ENCODE assay signal across 9 mouse cellular contexts in genomic region chr11:97450305-97450922, GRCm38 (mm10). TPM values are rescaled to one million over a fixed set of nuclear protein-coding genes. Genes with fewer than 3 reads are reported as not detected.
DNase-seq lines count a peak whose midpoint lies in the region; ATAC-seq and TF ChIP-seq lines count a peak whose summit lies in the region.
"Had no signal": no experiment of that assay in that cellular context is flagged by ENCODE, and none has a peak within 500 bp of the region (broad histone marks: within the 10 kb centered on the region; RNA-seq: fewer than 3 reads in every experiment).

No protein-coding gene starts in this region.

- H3K4me2 ChIP-seq in forebrain, embryonic 14.5 days (ENCODE audit: low read length): peak overlapping the region; percentile 61
- H3K4me2 ChIP-seq in hindbrain, postnatal 0 days (ENCODE audit: low read depth, low read length): peak overlapping the region; percentile 73
- peak overlapping the region; percentile 58 for H3K4me2 ChIP-seq in midbrain, embryonic 11.5 days

- intact Hi-C loops in left cerebral cortex, adult 2 months (cut with DNase I): loop anchor here (2.0 kb wide), 1 partner anchor 16 kb away; no protein-coding TSS in a partner anchor
- intact Hi-C loops in left cerebral cortex, postnatal 14 days (cut with DNase I): loop anchor here (5.0 kb wide), 1 partner anchor 43 kb away; no protein-coding TSS in a partner anchor

- H3K36me3 ChIP-seq in forebrain, embryonic 14.5 days (ENCODE audit: control insufficient read depth, insufficient read depth, low read length): peaks cover 12% of the 10 kb centered on the region; the same call in 1 of the 2 replicates
- H3K36me3 ChIP-seq in hindbrain, postnatal 0 days (ENCODE audit: insufficient read depth, low read length): peaks cover 31% of the 10 kb centered on the region
- no peaks in the 10 kb centered on the region for H3K36me3 ChIP-seq in midbrain, embryonic 11.5 days (ENCODE audit: control insufficient read depth, insufficient read depth, low read length)

- WGBS in forebrain, embryonic 14.5 days: 18% methylated on average over 10 of the region's 10 CpGs
- WGBS in hindbrain, postnatal 0 days: 14% methylated on average over 10 of the region's 10 CpGs
- 32% methylated on average over 10 of the region's 10 CpGs for WGBS in midbrain, embryonic 11.5 days

- peak overlapping the region; percentile 97 for H3K27ac ChIP-seq in left cerebral cortex, adult 2 months
- H3K27ac ChIP-seq in forebrain, embryonic 14.5 days (ENCODE audit: low read depth, low read length): peak overlapping the region; percentile 60
- peak overlapping the region; percentile 28 for H3K27ac ChIP-seq in hindbrain, postnatal 0 days
- H3K27ac ChIP-seq in midbrain, embryonic 11.5 days (ENCODE audit: low read depth, low read length): no peak overlapping the region

- peak; percentile 56 for ATAC-seq in forebrain, embryonic 14.5 days
- ATAC-seq in hindbrain, postnatal 0 days: peak; percentile 46
- peak; percentile 35 for ATAC-seq in midbrain, embryonic 11.5 days (ENCODE audit: low FRiP score)

- H3K4me1 ChIP-seq in forebrain, embryonic 14.5 days (ENCODE audit: control insufficient read depth, insufficient read depth, low read length): peaks cover 21% of the 10 kb centered on the region
- H3K4me1 ChIP-seq in hindbrain, postnatal 0 days (ENCODE audit: insufficient read depth, low read length): peaks cover 18% of the 10 kb centered on the region
- H3K4me1 ChIP-seq in midbrain, embryonic 11.5 days (ENCODE audit: control insufficient read depth, insufficient read depth, low read length): peaks cover 14% of the 10 kb centered on the region

- peak overlapping the region; percentile 83 for H3K4me3 ChIP-seq in left cerebral cortex, adult 2 months
- H3K4me3 ChIP-seq in forebrain, embryonic 14.5 days (ENCODE audit: low read depth, low read length): peak overlapping the region; percentile 48
- peak overlapping the region; percentile 51 for H3K4me3 ChIP-seq in hindbrain, postnatal 0 days (ENCODE audit: low read length)
- peak overlapping the region; percentile 40 for H3K4me3 ChIP-seq in midbrain, embryonic 11.5 days (ENCODE audit: low read depth, low read length)

- peak in 1 of 2 experiments; percentile 61 for DNase-seq in left cerebral cortex, adult 2 months (ENCODE audit: extremely low spot score in 1 of 2, low spot score in 2 of 2)
- no peak for DNase-seq in left cerebral cortex, postnatal 14 days (ENCODE audit: low spot score in 2 of 2)
- DNase-seq in adrenal gland, postnatal 25 days: peak; percentile 68
- no peak for DNase-seq in forebrain, embryonic 14.5 days (ENCODE audit: low spot score)
- peak; percentile 31 for DNase-seq in hindbrain, postnatal 0 days (ENCODE audit: low spot score)
- DNase-seq in midbrain, embryonic 11.5 days (ENCODE audit: low spot score, missing footprints): no peak
- DNase-seq in spleen, adult 12 weeks (ENCODE audit: low spot score): no peak
- no peak for DNase-seq in layer of hippocampus, postnatal 25 days (ENCODE audit: extremely low spot score in 1 of 2, low spot score in 1 of 2)

- no peaks in the 10 kb centered on the region for H3K9me3 ChIP-seq in forebrain, embryonic 14.5 days (replicated peaks; ENCODE audit: control insufficient read depth, low read length)
- no peaks in the 10 kb centered on the region for H3K9me3 ChIP-seq in hindbrain, postnatal 0 days (ENCODE audit: low read length)
- no peaks in the 10 kb centered on the region for H3K9me3 ChIP-seq in midbrain, embryonic 11.5 days (ENCODE audit: control insufficient read depth, low read length)
- H3K9me3 ChIP-seq: megakaryocyte, embryonic 14.5 days had no signal

- TF ChIP-seq CTCF in left cerebral cortex, adult 2 months (IDR thresholded peaks at IDR 0.05): no peak
- no peak for TF ChIP-seq CTCF in hindbrain, postnatal 0 days (IDR thresholded peaks at IDR 0.05; ENCODE audit: low read depth)

- peak overlapping the region; percentile 73 for H3K9ac ChIP-seq in forebrain, embryonic 14.5 days (ENCODE audit: low read length)
- peak overlapping the region; percentile 70 for H3K9ac ChIP-seq in hindbrain, postnatal 0 days (replicated peaks; ENCODE audit: low read length)
- H3K9ac ChIP-seq in midbrain, embryonic 11.5 days (ENCODE audit: low read length): peak overlapping the region; percentile 67

- no peaks in the 10 kb centered on the region for H3K27me3 ChIP-seq in forebrain, embryonic 14.5 days (replicated peaks; ENCODE audit: control insufficient read depth, insufficient read depth, low read length)
- no peaks in the 10 kb centered on the region for H3K27me3 ChIP-seq in hindbrain, postnatal 0 days (ENCODE audit: insufficient read depth, low read length)
- H3K27me3 ChIP-seq in midbrain, embryonic 11.5 days (ENCODE audit: control insufficient read depth, insufficient read depth, low read length): no peaks in the 10 kb centered on the region
- H3K27me3 ChIP-seq: megakaryocyte, embryonic 14.5 days had no signal

RNA-seq across cellular contexts. Expression of gene Arhgap23, which starts 35.1 kb away (rescaled TPM):
- 10 to 100 TPM; 64.4 to 78.6 TPM for total RNA-seq in left cerebral cortex, adult 2 months (2021)
- 10 to 100 TPM; 70.1 to 71.4 TPM for total RNA-seq in left cerebral cortex, postnatal 14 days (2021)
- 29.5 and 37.8 TPM in 2 replicates for total RNA-seq in adrenal gland, postnatal 25 days (2021)
- polyA plus RNA-seq in forebrain, embryonic 14.5 days (2014; fragmentation: Nextera tagmentation; extraction: Ambion mirVana): 5.4 and 6.3 TPM in 2 replicates
- 75.2 and 86.8 TPM in 2 replicates for total RNA-seq in hindbrain, postnatal 0 days (2014; rRNA removed)
- 7.3 and 7.7 TPM in 2 replicates for polyA plus RNA-seq in hindbrain, postnatal 0 days (2015; fragmentation: Nextera tagmentation; extraction: Ambion mirVana)
- polyA plus RNA-seq in midbrain, embryonic 11.5 days (2014; fragmentation: Nextera tagmentation; extraction: Ambion mirVana): 2.5 and 2.8 TPM in 2 replicates
- total RNA-seq in layer of hippocampus, postnatal 25 days (2021): 10 to 100 TPM; 71.4 to 73.5 TPM

RNA-seq across cellular contexts. Expression of gene 4933428G20Rik, which starts 49.7 kb away (rescaled TPM):
- not detected for total RNA-seq in left cerebral cortex, adult 2 months (2021)
- under 1 TPM in 1 of 2 experiments, not detected in 1; 0.23 TPM for total RNA-seq in left cerebral cortex, postnatal 14 days (2021)
- not detected in 2 replicates for total RNA-seq in adrenal gland, postnatal 25 days (2021)
- 0.40 TPM in 1 of 2 replicates, not detected in the other for polyA plus RNA-seq in forebrain, embryonic 14.5 days (2014; fragmentation: Nextera tagmentation; extraction: Ambion mirVana)
- 0.43 TPM in 1 of 2 replicates, not detected in the other for total RNA-seq in hindbrain, postnatal 0 days (2014; rRNA removed)
- polyA plus RNA-seq in hindbrain, postnatal 0 days (2015; fragmentation: Nextera tagmentation; extraction: Ambion mirVana): 0.48 and 1.1 TPM in 2 replicates
- polyA plus RNA-seq in midbrain, embryonic 11.5 days (2014; fragmentation: Nextera tagmentation; extraction: Ambion mirVana): 0.11 TPM in 1 of 2 replicates, not detected in the other
- total RNA-seq in layer of hippocampus, postnatal 25 days (2021): under 1 TPM in 1 of 2 experiments, not detected in 1; 0.20 TPM

Comparison
In these comparisons a context has a peak if more than half of its experiments do, and no peak if none do; other contexts are left out.
1. DNase-seq: peak in adrenal gland, postnatal 25 days (single experiment) and hindbrain, postnatal 0 days (single experiment); none in left cerebral cortex, postnatal 14 days (0 of 2), forebrain, embryonic 14.5 days (single experiment), midbrain, embryonic 11.5 days (single experiment), spleen, adult 12 weeks (single experiment) and layer of hippocampus, postnatal 25 days (0 of 2).
2. Peak in every context shown above with its lines, with median percentiles within 50 percentile points of each other: H3K4me3 ChIP-seq, ATAC-seq, H3K4me2 ChIP-seq and H3K9ac ChIP-seq.